Mouse (Mus musculus) G1E (cell line): ENCODE results near the gene Sult5a1. TPM values are rescaled to one million over a fixed set of nuclear protein-coding genes. Genes with fewer than 3 reads are reported as not detected.

ENCODE experiments used
- ATAC-seq: 2 replicates; pipeline ENCODE4 v1.8.0; 2016; ENCODE audit warnings: mild to moderate bottlenecking; ENCODE audit not compliant: insufficient number of reproducible peaks, poor library complexity, low FRiP score, severe bottlenecking; ENCODE audit errors: extremely low read depth
- DNase-seq: peaks from one replicate; pipeline ENCODE4 v3.0.0; 2012; ENCODE audit warnings: low spot score
- H3K27me3 ChIP-seq: 2 replicates; pipeline ENCODE4 v1.6.1; 2012; ENCODE audit warnings: mild to moderate bottlenecking, low read length, inconsistent platforms; ENCODE audit not compliant: insufficient read depth
- H3K36me3 ChIP-seq: replicated peaks from 2 replicates; pipeline ENCODE3; 2012; ENCODE audit warnings: mild to moderate bottlenecking, inconsistent platforms
- H3K4me1 ChIP-seq: 2 replicates; pipeline ENCODE4 v1.6.1; 2012; ENCODE audit warnings: low read depth, low read length, inconsistent platforms, mixed read lengths; ENCODE audit not compliant: insufficient read depth
- H3K4me3 ChIP-seq: 2 replicates; pipeline ENCODE4 v1.5.1; 2012; ENCODE audit warnings: low read depth, mild to moderate bottlenecking, inconsistent platforms, low read length, moderate library complexity, mixed read lengths
- H3K9me3 ChIP-seq: replicated peaks from 2 replicates; pipeline ENCODE4 v1.6.1; 2012; ENCODE audit warnings: inconsistent platforms
- CTCF ChIP-seq: IDR thresholded peaks from 2 replicates; pipeline ENCODE4 v1.5.1; 2012; ENCODE audit warnings: low read depth, low read length, inconsistent platforms, mixed read lengths
- GATA1 ChIP-seq: IDR thresholded peaks from 2 replicates; pipeline ENCODE4 v1.6.1; 2012; ENCODE audit warnings: borderline replicate concordance, low read length, inconsistent platforms, mixed read lengths
- GATA2 ChIP-seq: IDR thresholded peaks from 2 replicates; pipeline ENCODE4 v1.6.1; 2012; ENCODE audit warnings: low read depth, low read length, inconsistent platforms, borderline replicate concordance
- POLR2AphosphoS5 ChIP-seq: IDR thresholded peaks from 2 replicates; pipeline ENCODE4 v1.6.1; 2012; ENCODE audit warnings: low read depth, low read length, inconsistent platforms; ENCODE audit not compliant: insufficient replicate concordance
- TAL1 ChIP-seq: conservative IDR thresholded peaks from 2 replicates; pipeline ENCODE4 v1.6.1; 2012; ENCODE audit warnings: low read depth, low read length, inconsistent platforms, mixed read lengths
- polyA plus RNA-seq: library from polyadenylated mRNA; stranded (reverse); fragments of >175 nt; gene quantifications from 2 replicates; pipeline ENCODE4 v1.2.3, GENCODE M21; 2012
- total RNA-seq, 2 experiments: library from RNA; stranded (forward) in 1 of 2; stranded (reverse) in 1 of 2; fragments of 200-1000 nt in 1 of 2; fragments of >200 nt in 1 of 2; fragmentation: Nextera tagmentation in 1 of 2; gene quantifications; 2 replicates each; pipeline ENCODE4 v1.2.3; 2014 to 2017

The Sult5a1 gene
- total and polyA plus RNA-seq, 3 experiments = 0.11 TPM; not detected in 2

DNA sequence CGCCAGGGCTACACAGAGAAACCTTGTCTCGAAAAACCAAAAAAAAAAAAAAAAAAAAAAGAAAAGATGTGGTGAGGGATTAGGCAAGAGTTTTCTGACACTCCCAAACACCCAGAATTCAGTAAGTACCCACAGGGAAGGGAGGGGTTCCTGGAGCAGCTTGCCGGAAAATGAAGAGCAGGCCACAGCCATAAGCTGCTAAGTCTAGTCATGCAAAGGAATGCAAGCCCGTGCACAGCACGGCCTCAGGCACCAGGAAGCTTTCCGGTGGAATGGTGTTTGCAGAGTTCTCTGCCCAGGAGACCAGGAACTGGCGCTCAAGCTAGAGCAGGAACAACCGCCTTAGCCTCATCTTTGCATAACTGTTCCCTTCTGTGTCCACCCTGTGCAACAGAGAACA lies 57.8 kb downstream of the Sult5a1 start:
- H3K27me3 ChIP-seq = no peaks in the 10 kb centered on the region
- no peaks in the 10 kb centered on the region for H3K9me3 ChIP-seq
- peaks cover 34% of the 10 kb centered on the region for H3K4me1 ChIP-seq
- DNase-seq (no peak), ATAC-seq (no peak)
- H3K36me3 ChIP-seq = peaks cover 59% of the 10 kb centered on the region
- H3K4me3 ChIP-seq = no peak overlapping the region
- TF ChIP-seq GATA2 = no peak

DNA sequence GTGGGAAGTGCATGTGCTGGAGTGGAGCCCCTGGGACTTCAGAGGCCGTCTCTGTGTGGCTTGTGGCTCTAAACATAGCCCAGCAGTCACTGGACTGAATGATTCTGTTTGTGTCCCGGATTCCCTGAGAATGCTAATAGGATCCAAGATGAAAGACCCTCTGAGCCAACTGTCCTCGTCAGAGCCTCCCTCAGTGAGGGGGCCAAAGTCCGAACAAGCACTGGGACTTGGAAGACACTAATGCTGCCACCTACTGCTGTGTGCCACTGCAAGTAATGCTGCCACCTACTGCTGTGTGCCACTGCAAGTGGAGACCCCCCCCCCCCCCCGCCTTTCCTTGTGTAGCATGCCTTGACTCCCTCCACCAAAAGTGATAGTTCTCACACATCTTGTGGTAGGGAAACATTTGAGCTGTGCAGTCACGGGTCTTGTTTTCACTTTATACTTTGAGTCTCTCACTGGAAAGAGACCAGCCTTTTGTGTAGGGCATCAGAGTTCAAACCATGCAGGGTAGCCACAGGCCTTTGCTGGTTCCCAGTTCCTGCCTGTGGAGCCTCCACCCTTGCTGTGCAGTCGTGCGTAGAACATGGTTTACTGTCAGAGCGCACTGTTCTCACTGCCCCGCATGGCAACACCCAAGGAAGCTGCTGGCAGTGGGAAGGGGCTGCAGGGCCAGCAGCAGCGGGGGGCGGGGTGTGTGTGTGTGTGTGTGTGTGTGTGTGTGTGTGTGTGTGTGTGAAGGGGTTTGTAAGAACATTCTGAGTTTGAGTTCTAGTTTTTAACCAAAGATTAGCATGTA lies 60.1 kb downstream of the Sult5a1 start:
- TF ChIP-seq GATA1 (no peak), GATA2 (no peak), POLR2AphosphoS5 (no peak), CTCF (no peak), TAL1 (no peak)
- peak; percentile 34 for DNase-seq
- H3K9me3 ChIP-seq = no peaks in the 10 kb centered on the region
- no peak for ATAC-seq
- peaks cover 59% of the 10 kb centered on the region for H3K36me3 ChIP-seq
- H3K4me3 ChIP-seq = peak overlapping the region; percentile 54; the same call in 1 of the 2 replicates
- H3K4me1 ChIP-seq = peaks cover 24% of the 10 kb centered on the region
- no peaks in the 10 kb centered on the region for H3K27me3 ChIP-seq

GRCm38 (mm10) chr8:123097216-123097615 lies 60.9 kb downstream of the Sult5a1 start:
- Histone ChIP-seq H3K4me1 (peaks cover 24% of the 10 kb centered on the region), H3K9me3 (no peaks in the 10 kb centered on the region), H3K36me3 (peaks cover 58% of the 10 kb centered on the region), H3K4me3 (no peak overlapping the region), H3K27me3 (no peaks in the 10 kb centered on the region)
- DNase-seq (no peak), ATAC-seq (no peak)
- TF ChIP-seq CTCF (no peak), GATA2 (no peak), POLR2AphosphoS5 (no peak)

Other genes with a start within 250 kb of the Sult5a1 start
- 115 and 128 TPM in 2 replicates for gene Ankrd11, start 116.0 kb downstream of the Sult5a1 start, total RNA-seq (2014; fragmentation: Nextera tagmentation)
- 51.5 and 57.3 TPM in 2 replicates for gene Ankrd11, start 116.0 kb downstream of the Sult5a1 start, total RNA-seq (2017)
- gene Ankrd11, start 116.0 kb downstream of the Sult5a1 start, polyA plus RNA-seq = 90.7 and 96.3 TPM in 2 replicates
- gene Spg7, start 95.4 kb downstream of the Sult5a1 start, total RNA-seq (2014; fragmentation: Nextera tagmentation) = 11.7 and 14.2 TPM in 2 replicates
- 36.7 and 40.2 TPM in 2 replicates for gene Spg7, start 95.4 kb downstream of the Sult5a1 start, total RNA-seq (2017)
- gene Spg7, start 95.4 kb downstream of the Sult5a1 start, polyA plus RNA-seq = 20.9 and 22.6 TPM in 2 replicates
- 835 and 904 TPM in 2 replicates for gene Rpl13, start 56.0 kb downstream of the Sult5a1 start, total RNA-seq (2014; fragmentation: Nextera tagmentation)
- gene Rpl13, start 56.0 kb downstream of the Sult5a1 start, total RNA-seq (2017) = 3,495 and 3,523 TPM in 2 replicates
- 4,220 and 5,023 TPM in 2 replicates for gene Rpl13, start 56.0 kb downstream of the Sult5a1 start, polyA plus RNA-seq
- gene Cpne7, start 40.9 kb downstream of the Sult5a1 start, total RNA-seq (2014; fragmentation: Nextera tagmentation) = 3.1 and 4.3 TPM in 2 replicates
- 3.6 and 6.1 TPM in 2 replicates for gene Cpne7, start 40.9 kb downstream of the Sult5a1 start, total RNA-seq (2017)
- gene Cpne7, start 40.9 kb downstream of the Sult5a1 start, polyA plus RNA-seq = 11.1 and 11.2 TPM in 2 replicates
- gene Dpep1, start 27.9 kb upstream of the Sult5a1 start, total RNA-seq (2014; fragmentation: Nextera tagmentation) = not detected in 2 replicates
- gene Dpep1, start 27.9 kb upstream of the Sult5a1 start, total RNA-seq (2017) = 0.06 and 0.11 TPM in 2 replicates
- gene Dpep1, start 27.9 kb upstream of the Sult5a1 start, polyA plus RNA-seq = not detected in 2 replicates
- gene Chmp1a, start 54.4 kb upstream of the Sult5a1 start, total RNA-seq (2014; fragmentation: Nextera tagmentation) = 19.6 and 37.3 TPM in 2 replicates
- gene Chmp1a, start 54.4 kb upstream of the Sult5a1 start, total RNA-seq (2017) = 57.9 and 78.2 TPM in 2 replicates
- gene Chmp1a, start 54.4 kb upstream of the Sult5a1 start, polyA plus RNA-seq = 32.7 and 35.9 TPM in 2 replicates
- 0.30 and 3.5 TPM in 2 replicates for gene Spata33, start 54.5 kb upstream of the Sult5a1 start, total RNA-seq (2014; fragmentation: Nextera tagmentation)
- gene Spata33, start 54.5 kb upstream of the Sult5a1 start, total RNA-seq (2017) = 1.1 and 1.2 TPM in 2 replicates
- 0.09 and 0.13 TPM in 2 replicates for gene Spata33, start 54.5 kb upstream of the Sult5a1 start, polyA plus RNA-seq
- 22.2 and 22.3 TPM in 2 replicates for gene Cdk10, start 66.5 kb upstream of the Sult5a1 start, total RNA-seq (2014; fragmentation: Nextera tagmentation)
- gene Cdk10, start 66.5 kb upstream of the Sult5a1 start, total RNA-seq (2017) = 25.5 and 29.3 TPM in 2 replicates
- 56.3 and 64.2 TPM in 2 replicates for gene Cdk10, start 66.5 kb upstream of the Sult5a1 start, polyA plus RNA-seq
- gene Spata2l, start 77.9 kb upstream of the Sult5a1 start, total RNA-seq (2014; fragmentation: Nextera tagmentation) = 3.4 and 6.8 TPM in 2 replicates
- 2.2 and 3.7 TPM in 2 replicates for gene Spata2l, start 77.9 kb upstream of the Sult5a1 start, total RNA-seq (2017)
- gene Spata2l, start 77.9 kb upstream of the Sult5a1 start, polyA plus RNA-seq = 5.2 and 5.7 TPM in 2 replicates
- 6.6 and 15.0 TPM in 2 replicates for gene Zfp276, start 95.9 kb upstream of the Sult5a1 start, total RNA-seq (2014; fragmentation: Nextera tagmentation)
- 8.6 and 11.5 TPM in 2 replicates for gene Zfp276, start 95.9 kb upstream of the Sult5a1 start, total RNA-seq (2017)
- gene Zfp276, start 95.9 kb upstream of the Sult5a1 start, polyA plus RNA-seq = 6.8 and 7.1 TPM in 2 replicates
- gene Vps9d1, start 96.0 kb upstream of the Sult5a1 start, total RNA-seq (2014; fragmentation: Nextera tagmentation) = 10.5 and 11.1 TPM in 2 replicates
- gene Vps9d1, start 96.0 kb upstream of the Sult5a1 start, total RNA-seq (2017) = 6.9 and 8.7 TPM in 2 replicates
- gene Vps9d1, start 96.0 kb upstream of the Sult5a1 start, polyA plus RNA-seq = 69.5 and 89.2 TPM in 2 replicates
- 21.2 and 30.3 TPM in 2 replicates for gene Fanca, start 160.3 kb upstream of the Sult5a1 start, total RNA-seq (2014; fragmentation: Nextera tagmentation)
- gene Fanca, start 160.3 kb upstream of the Sult5a1 start, total RNA-seq (2017) = 26.2 and 26.3 TPM in 2 replicates
- gene Fanca, start 160.3 kb upstream of the Sult5a1 start, polyA plus RNA-seq = 48.7 and 50.9 TPM in 2 replicates
- gene Spire2, start 174.4 kb upstream of the Sult5a1 start, total RNA-seq (2014; fragmentation: Nextera tagmentation) = not detected in 2 replicates
- gene Spire2, start 174.4 kb upstream of the Sult5a1 start, total RNA-seq (2017) = 0.23 and 0.33 TPM in 2 replicates
- 0.04 and 0.12 TPM in 2 replicates for gene Spire2, start 174.4 kb upstream of the Sult5a1 start, polyA plus RNA-seq
- gene Tcf25, start 215.4 kb upstream of the Sult5a1 start, total RNA-seq (2014; fragmentation: Nextera tagmentation) = 123 and 130 TPM in 2 replicates
- gene Tcf25, start 215.4 kb upstream of the Sult5a1 start, total RNA-seq (2017) = 125 and 133 TPM in 2 replicates
- gene Tcf25, start 215.4 kb upstream of the Sult5a1 start, polyA plus RNA-seq = 84.3 and 91.6 TPM in 2 replicates
- gene Mc1r, start 248.8 kb upstream of the Sult5a1 start, total RNA-seq (2014; fragmentation: Nextera tagmentation) = not detected in 2 replicates
- 0.12 and 0.27 TPM in 2 replicates for gene Mc1r, start 248.8 kb upstream of the Sult5a1 start, total RNA-seq (2017)
- 0.01 and 0.02 TPM in 2 replicates for gene Mc1r, start 248.8 kb upstream of the Sult5a1 start, polyA plus RNA-seq